Mouse (Mus musculus) ES-E14 (cell line): ENCODE measurements around the gene L3mbtl3. TPM values are rescaled to one million over a fixed set of nuclear protein-coding genes. Genes with fewer than 3 reads are reported as not detected.

Experiments
- DNase-seq: peaks from one replicate; pipeline ENCODE4 v3.0.0-alpha.2; 2013; ENCODE audit warnings: low read depth, low spot score
- H3K27ac ChIP-seq: 2 replicates; pipeline ENCODE4 v1.5.1; 2012; ENCODE audit warnings: low read depth, mild to moderate bottlenecking, low read length, moderate library complexity, mixed read lengths; ENCODE audit not compliant: poor library complexity, insufficient read depth, severe bottlenecking
- H3K36me3 ChIP-seq: 2 replicates; pipeline ENCODE4 v1.6.1; 2012; ENCODE audit warnings: mild to moderate bottlenecking, low read length, moderate library complexity, mixed read lengths; ENCODE audit not compliant: control insufficient read depth, poor library complexity, insufficient read depth, severe bottlenecking
- H3K4me1 ChIP-seq, 2 experiments: fragments of 150-350 bp in 1 of 2; sonication (generic) in 1 of 2; 2 replicates each; pipeline ENCODE4 v1.6.1; 2012; ENCODE audit warnings: low read length in 2 of 2, mild to moderate bottlenecking in 1 of 2, mixed read lengths in 1 of 2; ENCODE audit not compliant: control insufficient read depth in 2 of 2, insufficient read depth in 2 of 2, poor library complexity in 1 of 2
- H3K4me3 ChIP-seq, 2 experiments: fragments of 150-350 bp in 1 of 2; sonication (generic) in 1 of 2; 2 replicates each; pipeline ENCODE4 v1.5.1; 2012; ENCODE audit warnings: low read length in 2 of 2, low read depth in 1 of 2, mild to moderate bottlenecking in 1 of 2, mixed read lengths in 1 of 2; ENCODE audit not compliant: insufficient read depth in 1 of 2, poor library complexity in 1 of 2, severe bottlenecking in 1 of 2
- H3K9ac ChIP-seq: 2 replicates; pipeline ENCODE4 v1.6.1; 2012; ENCODE audit warnings: low read depth, mild to moderate bottlenecking, low read length, mixed read lengths; ENCODE audit not compliant: poor library complexity, insufficient read depth, severe bottlenecking
- H3K9me3 ChIP-seq: fragments of 150-350 bp; sonication (generic); 2 replicates; pipeline ENCODE4 v1.6.1; 2012; ENCODE audit warnings: low read depth, mild to moderate bottlenecking, low read length; ENCODE audit not compliant: control insufficient read depth, insufficient read depth
- CHD2 ChIP-seq: IDR thresholded peaks from 2 replicates; pipeline ENCODE4 v1.6.1; 2014; ENCODE audit warnings: mild to moderate bottlenecking, low read depth, low read length, inconsistent platforms
- HCFC1 ChIP-seq: IDR thresholded peaks from 2 replicates; pipeline ENCODE4 v1.6.1; 2012; ENCODE audit warnings: low read length, inconsistent platforms, borderline replicate concordance; ENCODE audit not compliant: insufficient read depth
- MAFK ChIP-seq: IDR thresholded peaks from 2 replicates; pipeline ENCODE4 v1.6.1; 2014; ENCODE audit warnings: mild to moderate bottlenecking, low read depth, low read length, inconsistent platforms; ENCODE audit not compliant: insufficient read depth
- ZC3H11A ChIP-seq: IDR thresholded peaks from 2 replicates; pipeline ENCODE4 v1.6.1; 2012; ENCODE audit warnings: low read depth, mild to moderate bottlenecking, inconsistent platforms, low read length, borderline replicate concordance
- ZNF384 ChIP-seq: IDR thresholded peaks from 2 replicates; pipeline ENCODE4 v1.6.1; 2012; ENCODE audit warnings: low read depth, low read length, inconsistent platforms
- in situ Hi-C, 2 experiments: fragments of 600-800 bp; cut with MboI; formaldehyde crosslinking; loops; one replicate each; pipeline ENCODE4 v1.15.1; 2025; ENCODE audit warnings: low sequenced_read_pairs in 2 of 2, inconsistent platforms in 1 of 2; ENCODE audit not compliant: unreplicated experiment in 2 of 2
- total RNA-seq: library from RNA; depleted of rRNA; stranded (reverse); fragments of 300-350 nt; gene quantifications from 2 replicates; pipeline ENCODE4 v1.2.3, GENCODE M21; 2012; rRNA removed

The L3mbtl3 gene
- total RNA-seq, 1 experiment = 6.0 TPM

DNA sequence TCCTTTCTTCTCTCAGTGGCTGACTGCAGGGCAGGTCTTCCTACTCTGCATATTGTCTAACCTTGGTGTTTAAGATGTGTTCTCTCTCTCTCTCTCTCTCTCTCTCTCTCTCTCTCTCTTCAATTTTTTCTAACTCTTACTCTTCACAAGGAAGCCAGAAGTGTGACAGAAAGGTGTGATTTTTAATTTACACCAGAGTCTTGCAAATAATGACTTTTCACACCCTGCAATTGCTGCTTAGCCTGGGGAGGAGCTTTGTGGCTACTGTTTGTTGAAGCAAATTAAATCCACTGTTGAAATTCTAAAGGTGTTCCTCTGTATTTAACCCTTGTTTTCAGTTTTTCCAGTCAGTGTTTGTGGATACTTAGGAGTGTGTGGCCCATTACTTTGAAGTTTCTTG, 147.6 kb downstream of the L3mbtl3 start:
- Histone ChIP-seq H3K4me1 (no peaks in the 10 kb centered on the region), H3K9ac (no peak overlapping the region), H3K36me3 (no peaks in the 10 kb centered on the region), H3K27ac (no peak overlapping the region), H3K4me3 (no peak overlapping the region), H3K9me3 (no peaks in the 10 kb centered on the region)
- TF ChIP-seq ZNF384 (no peak), HCFC1 (no peak), ZC3H11A (no peak), CHD2 (no peak), MAFK (no peak)
- no peak for DNase-seq
- in situ Hi-C loops = no loop called here

DNA sequence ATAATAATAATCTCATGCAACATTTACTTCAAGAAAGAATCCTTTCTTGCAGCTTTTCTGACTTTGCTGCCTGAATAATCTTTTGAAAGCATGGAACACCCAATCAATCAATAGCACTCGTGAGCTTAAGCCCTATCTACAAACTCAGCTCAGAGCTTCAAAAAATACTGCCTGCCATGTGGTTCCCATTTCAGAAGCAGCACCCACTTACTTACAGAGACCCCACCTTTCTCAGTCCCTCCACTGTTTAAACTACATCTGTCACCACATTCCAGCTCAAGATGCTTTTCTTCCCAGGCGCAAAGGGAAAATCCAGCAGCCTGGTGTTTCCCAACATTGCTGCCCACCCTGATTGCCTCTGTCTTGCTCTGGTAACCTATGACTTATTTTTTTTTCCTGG, 149.0 kb downstream of the L3mbtl3 start:
- Histone ChIP-seq H3K9me3 (no peaks in the 10 kb centered on the region), H3K4me3 (no peak overlapping the region), H3K9ac (no peak overlapping the region), H3K36me3 (no peaks in the 10 kb centered on the region), H3K4me1 (no peaks in the 10 kb centered on the region), H3K27ac (no peak overlapping the region)
- in situ Hi-C loops = no loop called here
- TF ChIP-seq HCFC1 (no peak), ZNF384 (no peak), CHD2 (no peak), ZC3H11A (no peak), MAFK (no peak)
- no peak for DNase-seq

DNA sequence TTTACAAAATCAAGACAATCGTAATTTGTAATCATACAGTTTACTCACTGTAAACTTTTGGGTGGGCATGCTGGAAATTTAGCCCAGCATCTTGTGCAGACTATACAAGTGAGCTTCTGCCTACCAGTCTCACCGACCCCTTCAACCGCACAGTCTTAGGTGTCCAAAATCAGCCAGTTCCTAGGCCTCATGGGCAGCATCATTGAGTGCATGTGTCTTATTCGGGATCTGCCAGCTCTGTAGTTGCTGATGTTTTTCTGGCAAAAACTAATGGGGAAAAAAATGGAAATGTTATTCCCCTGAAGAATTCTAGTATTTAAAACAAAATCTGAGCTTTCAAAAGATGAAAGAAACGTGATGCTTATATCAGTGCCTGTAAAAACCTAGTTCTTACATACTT, 149.5 kb downstream of the L3mbtl3 start:
- TF ChIP-seq ZNF384 (no peak), ZC3H11A (no peak), CHD2 (no peak), HCFC1 (no peak)
- Histone ChIP-seq H3K4me1 (no peaks in the 10 kb centered on the region), H3K9ac (no peak overlapping the region), H3K4me3 (no peak overlapping the region), H3K36me3 (no peaks in the 10 kb centered on the region), H3K27ac (no peak overlapping the region), H3K9me3 (no peaks in the 10 kb centered on the region)
- in situ Hi-C loops = no loop called here
- DNase-seq = no peak

Other genes with a start within 250 kb of the L3mbtl3 start
- not detected in 2 replicates for gene Samd3, start 146.3 kb downstream of the L3mbtl3 start, total RNA-seq